Mouse (Mus musculus) limb, embryonic 14.5 days (tissue): ENCODE results near the gene Nkx1-2. TPM values are rescaled to one million over a fixed set of nuclear protein-coding genes. Genes with fewer than 3 reads are reported as not detected.

Experiments used
- ATAC-seq: fragments of 200-750 bp; cut with Nextera tagmentation; 2 replicates; pipeline ENCODE4 v1.8.0; 2017; ENCODE audit warnings: low read depth, moderate number of reproducible peaks, moderate TSS enrichment; ENCODE audit not compliant: low FRiP score
- DNase-seq: peaks from one replicate; pipeline ENCODE4 v3.0.0-alpha.2; 2015; ENCODE audit warnings: low spot score
- H3K27ac ChIP-seq: fragments of 300-500 bp; sonication (generic); replicated peaks from 2 replicates; pipeline ENCODE4 v1.5.1; 2014; ENCODE audit warnings: low read depth, mild to moderate bottlenecking, low read length, moderate library complexity, mixed read lengths
- H3K27me3 ChIP-seq: fragments of 300-500 bp; sonication (generic); 2 replicates; pipeline ENCODE4 v1.6.1; 2014; ENCODE audit warnings: low read length, mixed read lengths; ENCODE audit not compliant: control insufficient read depth, insufficient read depth
- H3K36me3 ChIP-seq: fragments of 300-500 bp; sonication (generic); 2 replicates; pipeline ENCODE4 v1.6.1; 2014; ENCODE audit warnings: mild to moderate bottlenecking, low read length, moderate library complexity, mixed read lengths; ENCODE audit not compliant: control insufficient read depth, insufficient read depth
- H3K4me1 ChIP-seq: fragments of 300-500 bp; sonication (generic); 2 replicates; pipeline ENCODE4 v1.6.1; 2014; ENCODE audit warnings: antibody characterized with exemption, low read length, mixed read lengths; ENCODE audit not compliant: control insufficient read depth, insufficient read depth
- H3K4me2 ChIP-seq: fragments of 300-500 bp; sonication (generic); replicated peaks from 2 replicates; pipeline ENCODE4 v1.6.1; 2014; ENCODE audit warnings: low read depth, mild to moderate bottlenecking, low read length, moderate library complexity; ENCODE audit not compliant: severe bottlenecking
- H3K4me3 ChIP-seq: fragments of 300-500 bp; sonication (generic); replicated peaks from 2 replicates; pipeline ENCODE4 v1.5.1; 2014; ENCODE audit warnings: low read length
- H3K9ac ChIP-seq: fragments of 300-500 bp; sonication (generic); 2 replicates; pipeline ENCODE4 v1.6.1; 2014; ENCODE audit warnings: mild to moderate bottlenecking, low read depth, low read length, moderate library complexity; ENCODE audit not compliant: severe bottlenecking
- H3K9me3 ChIP-seq: fragments of 300-500 bp; sonication (generic); 2 replicates; pipeline ENCODE4 v1.6.1; 2016; ENCODE audit warnings: low read length; ENCODE audit not compliant: control insufficient read depth
- POLR2A ChIP-seq: fragments of 200-500 bp; IDR thresholded peaks from 2 replicates; pipeline ENCODE4 v1.8.0; 2012; ENCODE audit warnings: inconsistent platforms, mild to moderate bottlenecking, moderate library complexity, borderline replicate concordance; ENCODE audit not compliant: insufficient read depth, insufficient read length; ENCODE audit errors: extremely low read depth
- WGBS: fragments of 180-500 bp; shearing (Covaris S2); extraction: QIAGEN DNeasy Blood & Tissue Kit; methylation state at CpG from one replicate; pipeline ENCODE4 v1.1.7; 2014; 5-methylcytosine and 5-hydroxymethylcytosine counted together
- polyA plus RNA-seq, 2 experiments: library from polyadenylated mRNA; depleted of rRNA in 1 of 2; stranded (reverse) in 1 of 2; unstranded in 1 of 2; fragments of >200 nt; fragmentation: Nextera tagmentation in 1 of 2; extraction: Ambion mirVana in 1 of 2; gene quantifications; 2 replicates each; pipeline versions ENCODE4 v1.2.1 to v1.2.3; 2012 to 2014

The Nkx1-2 gene
- polyA plus RNA-seq, 2 experiments, result 0.08 to 0.10 TPM

- Histone ChIP-seq H3K4me1 (no peaks in the 10 kb centered on the region), H3K9ac (no peak overlapping the region), H3K36me3 (no peaks in the 10 kb centered on the region), H3K9me3 (no peaks in the 10 kb centered on the region), H3K27me3 (no peaks in the 10 kb centered on the region), H3K4me3 (no peak overlapping the region), H3K27ac (no peak overlapping the region), H3K4me2 (no peak overlapping the region)
- TF ChIP-seq POLR2A, result no peak
- WGBS, result 78% methylated on average over 10 of the region's 10 CpGs
- ATAC-seq, result no peak
- DNase-seq, result no peak
Observed at GRCm38 (mm10) chr7:132624161-132624560, 24.7 kb upstream of the Nkx1-2 start.

GRCm38 (mm10) chr7:132619975-132620918 is 20.8 kb upstream of the Nkx1-2 start:
- WGBS, result 89% methylated on average over 15 of the region's 15 CpGs
- ATAC-seq (no peak), DNase-seq (no peak)
- TF ChIP-seq POLR2A, result no peak
- H3K4me2 ChIP-seq, result no peak overlapping the region
- no peaks in the 10 kb centered on the region for H3K9me3 ChIP-seq
- H3K4me1 ChIP-seq, result no peaks in the 10 kb centered on the region
- H3K9ac ChIP-seq, result no peak overlapping the region
- no peak overlapping the region for H3K27ac ChIP-seq
- H3K27me3 ChIP-seq, result no peaks in the 10 kb centered on the region
- H3K4me3 ChIP-seq, result no peak overlapping the region
- H3K36me3 ChIP-seq, result no peaks in the 10 kb centered on the region

- DNase-seq, result no peak
- Histone ChIP-seq H3K27me3 (no peaks in the 10 kb centered on the region), H3K27ac (no peak overlapping the region), H3K4me1 (no peaks in the 10 kb centered on the region), H3K9ac (no peak overlapping the region), H3K4me3 (no peak overlapping the region), H3K4me2 (no peak overlapping the region), H3K36me3 (no peaks in the 10 kb centered on the region), H3K9me3 (no peaks in the 10 kb centered on the region)
- no peak for ATAC-seq
- TF ChIP-seq POLR2A, result no peak
- 90% methylated on average over 8 of the region's 8 CpGs for WGBS
Observed at GRCm38 (mm10) chr7:132619549-132619948, 20.1 kb upstream of the Nkx1-2 start.

GRCm38 (mm10) chr7:132617021-132617564 is 17.7 kb upstream of the Nkx1-2 start:
- no peak overlapping the region for H3K27ac ChIP-seq
- TF ChIP-seq POLR2A, result no peak
- no peak overlapping the region for H3K4me3 ChIP-seq
- no peak for DNase-seq
- no peaks in the 10 kb centered on the region for H3K36me3 ChIP-seq
- H3K9ac ChIP-seq, result no peak overlapping the region
- no peaks in the 10 kb centered on the region for H3K27me3 ChIP-seq
- 78% methylated on average over 5 of the region's 5 CpGs for WGBS
- H3K4me1 ChIP-seq, result peaks cover 6% of the 10 kb centered on the region; the same call in 1 of the 2 replicates
- ATAC-seq, result no peak
- H3K9me3 ChIP-seq, result no peaks in the 10 kb centered on the region
- no peak overlapping the region for H3K4me2 ChIP-seq

GRCm38 (mm10) chr7:132616391-132616790 is 17.0 kb upstream of the Nkx1-2 start:
- no peak overlapping the region for H3K4me3 ChIP-seq
- no peak overlapping the region for H3K4me2 ChIP-seq
- DNase-seq (no peak), ATAC-seq (no peak)
- no peak overlapping the region for H3K27ac ChIP-seq
- 28% methylated on average over 5 of the region's 6 CpGs for WGBS
- peaks cover 6% of the 10 kb centered on the region; the same call in 1 of the 2 replicates for H3K4me1 ChIP-seq
- no peak for TF ChIP-seq POLR2A
- no peak overlapping the region for H3K9ac ChIP-seq
- H3K27me3 ChIP-seq, result no peaks in the 10 kb centered on the region
- no peaks in the 10 kb centered on the region for H3K36me3 ChIP-seq
- H3K9me3 ChIP-seq, result no peaks in the 10 kb centered on the region
